Mouse (Mus musculus) stomach, postnatal 0 days (tissue): ENCODE data around the gene Glipr1. TPM values are rescaled to one million over a fixed set of nuclear protein-coding genes. Genes with fewer than 3 reads are reported as not detected.

Experiments
- ATAC-seq: fragments of 200-750 bp; cut with Nextera tagmentation; 2 replicates; pipeline ENCODE4 v1.8.0; 2017; ENCODE audit not compliant: low FRiP score, low TSS enrichment
- DNase-seq: peaks from one replicate; pipeline ENCODE4 v3.0.0-alpha.2; 2016; ENCODE audit warnings: low spot score
- H3K27ac ChIP-seq: fragments of 300-500 bp; sonication (generic); replicated peaks from 2 replicates; pipeline ENCODE4 v1.5.1; 2014; ENCODE audit warnings: mild to moderate bottlenecking, control low read depth
- H3K27me3 ChIP-seq: fragments of 300-500 bp; sonication (generic); 2 replicates; pipeline ENCODE4 v1.6.1; 2014; ENCODE audit warnings: low read length; ENCODE audit not compliant: control insufficient read depth, insufficient read depth
- H3K36me3 ChIP-seq: fragments of 300-500 bp; sonication (generic); 2 replicates; pipeline ENCODE4 v1.6.1; 2014; ENCODE audit warnings: low read length, mixed read lengths; ENCODE audit not compliant: control insufficient read depth, insufficient read depth
- H3K4me1 ChIP-seq: fragments of 300-500 bp; sonication (generic); replicated peaks from 2 replicates; pipeline ENCODE4 v1.6.1; 2014; ENCODE audit warnings: antibody characterized with exemption; ENCODE audit not compliant: control insufficient read depth, insufficient read depth
- H3K4me2 ChIP-seq: fragments of 300-500 bp; sonication (generic); replicated peaks from 2 replicates; pipeline ENCODE4 v1.6.1; 2014; ENCODE audit warnings: low read depth, mild to moderate bottlenecking, control low read depth, moderate library complexity
- H3K4me3 ChIP-seq: fragments of 300-500 bp; sonication (generic); 2 replicates; pipeline ENCODE4 v1.5.1; 2014; ENCODE audit warnings: low read depth, low read length, control low read depth
- H3K9ac ChIP-seq: fragments of 300-500 bp; sonication (generic); 2 replicates; pipeline ENCODE4 v1.6.1; 2014; ENCODE audit warnings: mild to moderate bottlenecking, low read length, control low read depth, mixed read lengths
- H3K9me3 ChIP-seq: fragments of 300-500 bp; sonication (generic); 2 replicates; pipeline ENCODE4 v1.6.1; 2016; ENCODE audit warnings: low read length; ENCODE audit not compliant: control insufficient read depth
- CTCF ChIP-seq: IDR thresholded peaks from 2 replicates; pipeline ENCODE4 v1.5.1; 2016; ENCODE audit warnings: antibody characterized with exemption, low read depth, mild to moderate bottlenecking, moderate library complexity
- EP300 ChIP-seq: optimal IDR thresholded peaks from 2 replicates; pipeline ENCODE3; 2016; ENCODE audit warnings: antibody characterized with exemption
- WGBS: fragments of 180-500 bp; shearing (Covaris S2); extraction: QIAGEN DNeasy Blood & Tissue Kit; methylation state at CpG from one replicate; pipeline ENCODE4 v1.1.7; 2014; 5-methylcytosine and 5-hydroxymethylcytosine counted together
- polyA plus RNA-seq: library from polyadenylated mRNA; unstranded; fragments of >200 nt; fragmentation: Nextera tagmentation; extraction: Ambion mirVana; gene quantifications from 2 replicates; pipeline ENCODE4 v1.2.1, GENCODE M21; 2015

Gene Glipr1
- polyA plus RNA-seq, 1 experiment from 2014 or later, result 16.0 TPM

DNA sequence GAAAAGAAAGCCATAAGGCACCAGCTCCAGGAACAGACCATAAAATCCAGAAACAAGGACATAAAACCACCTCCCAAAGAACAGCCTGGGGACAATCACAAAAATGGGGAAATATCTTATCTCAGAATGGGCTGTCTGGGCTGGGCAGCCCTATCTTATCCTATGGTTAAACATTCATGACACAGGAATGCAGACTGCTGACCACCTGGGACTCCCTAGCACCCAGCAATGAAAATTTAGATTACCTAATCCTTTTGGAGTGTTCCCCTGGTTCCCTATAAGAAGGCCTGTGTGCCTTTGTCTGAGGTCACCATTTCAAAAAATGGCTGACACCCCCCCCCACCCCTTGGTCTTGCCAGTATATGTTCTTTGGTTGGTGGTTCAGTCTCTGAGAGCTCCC lies 4.8 kb downstream of the Glipr1 start:
- H3K27ac ChIP-seq, result no peak overlapping the region
- TF ChIP-seq CTCF (no peak), EP300 (no peak)
- no peaks in the 10 kb centered on the region for H3K27me3 ChIP-seq
- H3K9ac ChIP-seq, result no peak overlapping the region
- ATAC-seq, result no peak
- no peaks in the 10 kb centered on the region for H3K36me3 ChIP-seq
- H3K4me1 ChIP-seq, result no peaks in the 10 kb centered on the region
- DNase-seq, result no peak
- H3K4me2 ChIP-seq, result no peak overlapping the region
- H3K9me3 ChIP-seq, result no peaks in the 10 kb centered on the region
- no peak overlapping the region for H3K4me3 ChIP-seq

DNA sequence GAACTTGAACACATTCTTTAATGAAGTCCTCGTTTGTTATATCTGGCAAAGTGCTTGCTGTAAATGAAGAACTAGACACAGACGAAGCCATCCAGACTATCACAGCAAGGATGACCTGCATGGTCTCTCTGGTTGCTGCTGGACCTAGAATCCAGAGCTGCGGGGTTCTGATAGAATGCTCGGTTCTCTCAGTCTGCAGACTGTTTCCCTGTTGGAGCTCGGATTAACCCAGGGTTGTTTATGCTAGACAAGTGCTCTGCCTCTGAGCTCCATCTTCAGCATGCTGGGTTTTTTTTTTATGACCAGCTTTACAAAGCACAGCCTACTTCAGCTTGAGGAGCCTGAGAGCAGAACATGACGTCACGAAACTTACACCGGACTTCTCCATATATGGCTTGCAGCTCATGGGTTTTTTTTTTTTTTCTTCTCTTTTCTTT lies 5.5 kb downstream of the Glipr1 start:
- ATAC-seq, result peak; percentile 49; the same call in 1 of the 2 replicates
- DNase-seq, result no peak
- Histone ChIP-seq H3K4me2 (peak overlapping the region; percentile 27; the same call in 1 of the 2 replicates), H3K9me3 (no peaks in the 10 kb centered on the region), H3K27ac (peak overlapping the region; percentile 18; the same call in 1 of the 2 replicates), H3K9ac (no peak overlapping the region), H3K4me1 (no peaks in the 10 kb centered on the region), H3K36me3 (no peaks in the 10 kb centered on the region), H3K4me3 (peak overlapping the region; percentile 15; the same call in 1 of the 2 replicates), H3K27me3 (no peaks in the 10 kb centered on the region)
- TF ChIP-seq EP300 (no peak), CTCF (no peak)
- 50% methylated on average over 8 of the region's 8 CpGs for WGBS

DNA sequence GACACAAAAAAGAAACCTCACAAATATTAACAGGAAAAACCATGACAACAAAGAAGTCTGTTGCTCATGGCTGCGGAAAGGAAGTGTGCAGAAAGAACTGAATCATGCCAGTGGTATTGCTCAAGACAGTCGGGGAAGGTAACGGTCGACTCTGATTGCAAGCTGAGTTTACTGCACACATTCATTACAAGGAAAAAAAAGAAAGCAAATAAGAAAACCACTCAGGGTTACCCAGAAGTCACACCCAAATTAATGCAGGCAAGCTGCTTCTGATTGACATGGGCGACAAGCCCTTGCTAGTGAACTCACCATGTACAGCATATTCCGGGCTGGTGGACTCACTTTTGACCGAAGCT lies 5.9 kb downstream of the Glipr1 start:
- peak overlapping the region; percentile 27; the same call in 1 of the 2 replicates for H3K4me2 ChIP-seq
- no peaks in the 10 kb centered on the region for H3K36me3 ChIP-seq
- H3K27me3 ChIP-seq, result no peaks in the 10 kb centered on the region
- DNase-seq (peak; percentile 22), ATAC-seq (peak; percentile 67; the same call in 1 of the 2 replicates)
- peak overlapping the region; percentile 15; the same call in 1 of the 2 replicates for H3K4me3 ChIP-seq
- no peaks in the 10 kb centered on the region for H3K9me3 ChIP-seq
- H3K9ac ChIP-seq, result no peak overlapping the region
- peak overlapping the region; percentile 18; the same call in 1 of the 2 replicates for H3K27ac ChIP-seq
- TF ChIP-seq EP300 (no peak), CTCF (no peak)
- no peaks in the 10 kb centered on the region for H3K4me1 ChIP-seq
- WGBS, result 48% methylated on average over 7 of the region's 7 CpGs

DNA sequence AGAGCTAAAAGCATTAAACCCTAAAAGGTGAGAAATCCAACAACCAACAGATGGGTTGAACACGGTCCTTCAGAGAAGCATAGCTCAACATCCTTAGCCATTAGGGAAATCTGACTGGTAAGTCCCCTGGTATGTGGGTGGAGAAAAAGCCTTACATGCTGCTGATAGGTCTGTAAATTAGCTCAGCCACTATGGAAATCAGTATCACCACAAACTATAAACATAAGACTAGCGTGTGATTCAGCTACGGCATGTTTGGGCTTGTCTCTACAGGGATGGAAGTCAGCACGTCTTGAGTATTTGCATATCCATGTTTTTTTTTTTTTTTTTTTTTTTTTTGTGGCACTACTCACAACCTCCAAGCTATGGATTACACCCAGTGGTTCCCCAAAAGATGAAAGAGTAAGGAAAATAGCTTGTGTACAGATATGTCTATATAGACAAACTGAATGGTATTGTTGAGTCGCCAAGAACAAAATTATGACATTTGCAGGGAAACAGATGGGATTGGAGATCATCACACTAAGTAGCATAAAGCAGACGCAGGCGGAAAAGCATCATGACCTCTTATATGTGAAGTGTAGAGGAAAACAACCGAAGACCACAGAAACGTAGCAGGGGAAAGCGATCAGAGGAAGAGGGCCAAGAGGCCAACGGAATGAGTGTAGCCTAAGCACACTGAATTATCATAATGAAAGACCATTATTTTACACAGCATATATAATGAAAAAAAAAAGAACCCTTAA lies 6.5 kb downstream of the Glipr1 start:
- no peaks in the 10 kb centered on the region for H3K9me3 ChIP-seq
- DNase-seq (no peak), ATAC-seq (no peak)
- H3K36me3 ChIP-seq, result no peaks in the 10 kb centered on the region
- H3K27me3 ChIP-seq, result no peaks in the 10 kb centered on the region
- WGBS, result 75% methylated on average over 11 of the region's 11 CpGs
- H3K9ac ChIP-seq, result no peak overlapping the region
- TF ChIP-seq EP300, result no peak
- TF ChIP-seq CTCF, result no peak
- H3K4me1 ChIP-seq, result no peaks in the 10 kb centered on the region
- H3K4me2 ChIP-seq, result peak overlapping the region; percentile 27; the same call in 1 of the 2 replicates
- H3K27ac ChIP-seq, result no peak overlapping the region
- H3K4me3 ChIP-seq, result no peak overlapping the region

DNA sequence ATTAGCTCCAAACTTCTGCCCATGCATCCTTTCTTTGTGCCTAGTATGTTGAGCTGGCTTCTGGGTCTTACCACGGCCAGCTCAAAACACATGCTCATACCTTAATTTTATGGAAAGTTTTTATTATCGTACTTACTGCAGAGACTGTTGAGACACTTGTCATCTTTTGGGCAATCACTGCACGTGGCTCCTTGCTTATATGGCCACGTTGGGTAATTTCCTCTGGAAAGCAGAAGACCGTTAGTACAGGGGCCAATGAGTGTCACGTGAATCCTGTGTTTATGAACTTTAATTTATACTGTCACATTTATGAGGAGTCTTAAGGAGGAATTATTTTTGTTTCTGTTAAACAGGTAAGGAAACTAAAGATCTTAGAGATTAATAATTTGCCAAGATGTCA lies 16.0 kb downstream of the Glipr1 start:
- WGBS, result 93% methylated on average over 6 of the region's 6 CpGs
- Histone ChIP-seq H3K36me3 (peaks cover 17% of the 10 kb centered on the region), H3K4me1 (no peaks in the 10 kb centered on the region), H3K9me3 (no peaks in the 10 kb centered on the region), H3K9ac (no peak overlapping the region), H3K4me2 (no peak overlapping the region), H3K4me3 (no peak overlapping the region), H3K27ac (no peak overlapping the region), H3K27me3 (no peaks in the 10 kb centered on the region)
- DNase-seq, result no peak
- TF ChIP-seq CTCF, result no peak
- no peak for TF ChIP-seq EP300
- ATAC-seq, result no peak

DNA sequence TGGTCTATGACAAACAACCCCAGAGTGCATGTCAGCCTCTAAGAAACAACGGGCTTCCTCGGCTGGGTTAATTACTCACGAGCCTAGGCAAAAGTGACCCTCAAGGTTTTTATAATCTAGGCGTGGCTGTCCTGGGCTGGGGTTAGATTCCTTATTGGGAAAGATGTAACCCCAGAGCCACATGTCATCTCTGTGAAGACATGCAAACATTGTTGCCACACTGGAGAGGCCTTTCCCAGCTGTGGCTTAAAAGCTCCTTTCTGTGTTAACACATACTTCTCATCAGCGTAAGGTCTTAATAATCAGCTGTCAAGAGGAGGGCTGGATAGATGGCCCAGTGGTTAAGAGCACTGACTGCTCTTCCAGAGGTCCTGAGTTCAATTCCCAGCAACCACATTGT lies 19.4 kb downstream of the Glipr1 start:
- Histone ChIP-seq H3K4me1 (no peaks in the 10 kb centered on the region), H3K4me3 (no peak overlapping the region), H3K9ac (no peak overlapping the region), H3K9me3 (no peaks in the 10 kb centered on the region), H3K4me2 (no peak overlapping the region), H3K27me3 (no peaks in the 10 kb centered on the region), H3K27ac (no peak overlapping the region), H3K36me3 (peaks cover 24% of the 10 kb centered on the region)
- TF ChIP-seq CTCF, result no peak
- no peak for TF ChIP-seq EP300
- ATAC-seq (no peak), DNase-seq (no peak)
- WGBS, result 83% methylated on average over 5 of the region's 5 CpGs
